Mouse (Mus musculus): ENCODE results near the gene Hoxd8.

Gene Hoxd8

DNA sequence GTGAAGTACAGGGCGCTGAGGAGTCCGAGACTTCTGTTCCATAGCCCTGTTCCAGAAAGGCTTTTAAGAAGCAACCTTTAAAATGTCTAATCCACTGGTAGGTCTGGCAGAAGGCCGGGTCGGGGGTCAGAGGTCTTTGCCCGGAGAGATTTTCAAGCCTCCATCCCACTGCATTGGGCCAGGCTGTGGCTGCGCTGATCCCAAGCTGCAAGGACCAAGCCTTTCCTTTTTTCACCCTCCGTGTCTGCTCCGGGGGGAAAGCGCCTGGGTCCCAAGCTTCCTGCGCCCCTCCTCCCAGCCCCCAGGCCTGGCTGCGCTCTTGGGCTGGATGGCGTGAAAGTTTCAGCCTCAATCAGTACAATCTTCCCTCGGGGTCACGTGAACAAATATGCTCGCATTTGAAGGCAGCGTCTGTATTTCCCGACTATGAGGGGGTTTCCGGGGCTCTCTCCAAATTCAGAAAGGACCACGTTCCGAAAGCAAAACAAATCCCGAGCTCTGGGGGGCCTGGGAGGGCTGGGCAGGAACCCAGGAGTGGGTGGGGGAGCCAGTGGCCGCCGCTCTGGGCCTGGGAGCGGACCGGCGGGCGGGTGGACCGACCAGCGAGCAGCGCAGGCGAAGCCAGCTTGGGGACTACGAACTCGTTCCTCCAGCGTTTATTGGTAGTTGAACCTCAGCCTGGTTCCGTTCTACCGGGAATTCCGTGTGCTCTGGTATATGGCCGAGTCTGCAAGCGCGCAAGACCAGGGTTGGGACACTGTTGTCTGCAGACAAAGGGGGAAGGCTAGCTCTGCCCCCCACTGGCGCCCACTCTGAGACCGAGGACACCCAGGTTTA lies 31.7 kb downstream of the Hoxd8 start:
- DNase-seq = no peak

DNA sequence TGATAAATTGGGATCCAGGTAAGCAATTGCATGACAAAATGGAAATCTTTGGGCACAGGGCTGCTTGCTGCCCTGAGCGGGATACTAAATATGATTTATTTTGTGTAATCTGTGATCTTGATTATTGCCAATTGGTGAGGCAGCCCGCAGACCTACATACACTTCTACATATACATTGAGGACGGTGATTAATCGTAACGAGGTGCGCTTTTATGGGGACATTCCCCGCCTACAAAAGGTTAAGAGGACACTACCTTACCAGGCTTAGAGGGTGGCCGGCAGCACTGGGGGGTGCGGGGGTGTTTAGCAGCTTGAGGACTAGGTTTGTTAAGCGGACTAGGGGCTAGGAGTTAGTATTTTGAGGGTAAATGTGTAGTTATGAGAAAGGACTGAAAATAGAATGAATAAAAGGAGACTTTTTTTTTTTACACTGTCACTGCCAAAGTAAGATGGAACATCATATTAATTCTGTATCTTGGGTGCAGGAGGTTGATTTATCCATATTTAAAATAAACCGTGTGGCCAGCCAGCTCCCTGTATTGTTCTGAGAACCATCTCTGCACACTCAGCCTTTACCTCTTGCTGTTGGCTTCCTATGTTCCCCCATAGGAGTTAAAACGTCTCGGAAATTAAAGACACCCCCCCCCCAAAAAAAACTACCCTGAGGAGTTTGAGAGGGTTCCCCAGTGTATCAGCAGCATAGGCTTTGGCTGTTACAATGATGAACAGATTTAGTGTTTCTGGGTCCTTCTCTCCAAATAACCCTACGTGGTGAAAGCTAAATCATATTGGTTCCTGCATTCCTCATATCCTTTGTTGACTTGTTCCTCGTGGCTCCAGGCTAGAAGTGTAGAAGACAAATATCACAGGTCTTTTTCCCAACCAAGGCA lies 32.5 kb downstream of the Hoxd8 start:
- no peak for DNase-seq

DNA sequence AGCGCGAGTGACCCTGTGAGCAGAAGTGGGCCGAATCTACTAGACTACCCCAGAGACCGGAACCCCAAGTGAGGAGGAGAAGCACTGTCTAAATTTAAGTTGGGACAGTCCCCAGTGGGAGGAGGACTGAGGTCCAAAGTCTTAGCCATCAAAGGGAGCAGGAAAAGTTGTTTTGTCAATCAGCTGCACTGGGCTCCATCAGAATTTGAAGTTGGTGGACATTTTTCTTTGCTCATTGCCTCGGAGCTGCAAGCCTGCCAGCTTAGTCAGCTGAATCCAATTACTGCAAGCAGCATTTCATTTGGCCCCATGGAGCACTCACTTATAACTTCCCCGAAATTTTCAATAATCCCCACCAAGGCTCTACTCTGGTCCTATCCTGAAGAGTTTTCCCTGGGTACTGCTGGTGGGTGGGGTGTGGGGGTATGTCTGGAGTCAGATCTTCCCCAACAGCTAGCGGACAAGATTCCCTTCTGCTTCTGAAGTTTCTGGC lies 33.2 kb downstream of the Hoxd8 start:
- DNase-seq = no peak

DNA sequence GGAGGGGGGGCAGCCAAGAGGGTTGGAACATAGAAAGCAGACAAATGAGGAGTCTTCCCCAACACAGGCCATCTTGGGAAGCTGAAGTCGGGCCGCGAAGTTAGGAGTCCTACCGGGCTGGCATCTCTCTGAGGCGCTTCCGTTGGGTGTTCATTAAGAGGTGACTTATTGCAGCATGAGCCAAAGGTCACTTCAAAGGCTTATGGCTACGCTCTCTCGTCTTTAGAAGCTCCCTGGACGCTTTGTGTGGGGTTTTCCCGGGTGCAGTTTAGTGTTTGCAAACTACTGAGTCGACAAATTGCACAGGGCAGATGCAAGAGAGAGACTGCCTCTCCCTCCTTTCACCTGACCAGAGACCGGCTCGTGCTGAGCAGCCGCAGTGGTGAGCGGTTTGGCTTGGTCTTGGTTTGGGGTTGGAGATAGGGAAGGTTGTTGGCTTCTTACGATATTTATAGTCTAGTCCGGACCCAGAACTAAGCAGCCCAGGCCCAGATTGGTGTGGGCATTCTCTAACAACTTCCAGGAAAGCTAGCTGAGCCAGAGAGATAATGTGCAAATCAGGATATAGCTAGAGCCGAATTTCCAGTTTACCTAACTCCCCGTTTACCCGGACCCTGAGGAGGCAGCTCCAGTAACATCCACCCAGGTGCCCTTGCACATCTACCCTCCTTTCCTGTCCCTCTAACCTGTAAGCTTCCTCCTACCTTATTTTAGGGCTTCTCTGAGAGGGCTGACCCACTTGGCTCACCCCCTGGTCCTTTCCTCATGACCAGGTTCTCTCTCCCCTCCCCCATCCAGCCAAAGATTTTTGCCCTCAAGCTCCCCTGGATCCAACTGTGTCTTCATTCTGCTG lies 34.4 kb downstream of the Hoxd8 start:
- no peak for DNase-seq

DNA sequence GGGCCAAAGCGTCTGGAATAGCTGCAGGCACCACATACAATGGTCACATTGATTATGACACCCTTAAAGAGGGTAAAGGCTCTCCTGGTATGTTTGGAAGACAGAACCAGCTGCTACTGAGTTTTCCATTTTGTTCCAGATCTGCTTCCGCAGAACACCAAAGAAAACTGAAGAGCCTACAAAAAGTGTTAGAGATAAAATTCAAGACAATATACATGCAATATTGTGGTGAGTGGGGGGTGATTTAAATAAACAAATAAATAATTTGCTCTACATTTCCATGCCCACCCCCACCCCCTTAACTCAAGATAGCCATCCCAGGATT lies 35.0 kb downstream of the Hoxd8 start:
- no peak for DNase-seq

DNA sequence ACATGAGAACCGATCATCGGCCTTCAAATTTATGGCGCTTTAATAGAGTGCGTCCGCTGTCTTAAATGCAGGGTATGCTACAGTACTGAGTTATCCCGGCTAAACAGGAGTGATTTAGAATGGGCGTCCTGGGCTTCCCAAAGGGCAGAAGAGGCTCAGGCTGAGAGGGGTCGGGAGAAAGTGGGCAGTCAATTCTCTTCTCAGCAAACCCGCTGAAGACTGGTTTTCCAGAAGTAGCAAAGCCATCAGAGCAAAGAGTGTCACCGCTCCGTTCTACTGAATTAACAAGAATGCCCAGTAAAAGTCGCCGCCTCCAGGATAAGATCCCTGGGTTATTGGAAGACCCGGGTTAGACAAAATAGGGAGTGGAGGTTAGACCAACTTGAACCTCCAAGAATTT lies 35.5 kb downstream of the Hoxd8 start:
- DNase-seq = no peak

DNA sequence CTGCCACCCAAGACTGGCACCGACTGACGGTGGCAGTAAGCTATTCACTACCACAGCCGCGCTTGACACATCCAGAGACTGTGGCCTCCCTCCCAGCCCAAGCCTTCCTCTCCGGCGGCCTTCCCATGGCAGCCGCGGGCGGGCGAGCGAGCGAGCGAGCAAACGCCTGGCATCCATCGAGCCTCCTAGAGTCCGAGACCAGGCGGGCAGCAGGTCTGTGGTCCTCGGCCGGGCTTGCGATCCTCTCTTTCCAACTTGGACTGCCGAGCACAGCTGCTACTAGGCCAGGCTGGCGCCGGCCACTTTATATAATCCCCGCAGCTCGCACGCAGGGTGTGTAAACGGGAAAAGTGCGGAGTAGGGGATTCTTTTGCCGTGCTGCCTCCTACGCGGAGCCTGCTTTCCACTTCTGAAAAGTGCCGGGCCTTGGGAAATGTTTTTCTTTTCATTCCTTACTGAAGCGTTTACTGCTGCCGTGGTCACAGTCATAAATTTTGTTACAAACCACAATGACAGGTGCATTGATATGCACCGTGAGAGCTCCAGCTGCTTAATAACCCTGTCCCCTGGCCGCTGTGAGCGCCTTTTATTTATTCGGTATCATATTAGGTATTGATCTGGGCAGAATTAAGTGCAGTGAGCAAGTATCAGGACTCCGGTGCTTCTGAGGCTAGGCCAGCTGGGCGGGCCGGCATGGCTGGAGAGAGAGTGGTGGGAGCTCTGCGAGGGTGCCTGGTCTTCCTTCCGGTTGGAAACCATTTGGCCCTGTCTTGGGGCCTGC lies 36.1 kb downstream of the Hoxd8 start:
- DNase-seq = no peak

DNA sequence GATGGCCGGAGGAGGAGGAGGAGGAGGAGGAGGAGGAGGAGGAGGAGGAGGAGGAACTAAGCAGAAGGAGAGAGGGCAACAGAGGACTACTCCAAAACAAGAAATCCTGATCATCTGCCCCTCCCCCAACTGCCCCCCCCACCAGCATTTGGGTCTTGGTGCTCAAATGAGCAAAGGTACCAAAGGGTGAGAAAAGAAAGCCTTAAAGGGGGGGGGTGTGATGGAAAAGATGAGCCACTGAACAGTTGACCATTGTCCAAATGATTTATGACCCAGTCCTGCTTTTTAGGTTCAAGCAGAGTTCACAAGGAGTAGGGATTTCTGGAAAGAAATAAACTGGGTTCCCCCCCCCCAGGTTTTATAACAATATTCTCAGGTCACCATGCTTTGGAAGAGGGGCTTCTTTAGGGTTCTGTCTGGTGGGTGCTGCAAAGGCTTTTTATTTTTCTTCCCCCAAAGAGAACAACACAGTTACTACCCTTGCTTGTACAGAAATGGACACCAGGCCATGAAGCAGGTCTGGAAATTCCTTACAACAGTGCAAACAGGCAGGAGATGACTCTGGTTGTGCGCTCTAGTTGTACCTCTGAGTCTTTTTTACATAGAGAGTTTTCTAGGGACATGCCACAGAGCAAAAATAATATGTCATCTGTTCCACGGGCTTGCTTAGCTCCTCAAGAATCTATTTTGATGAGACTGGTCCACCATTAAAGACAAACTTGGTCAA lies 37.0 kb downstream of the Hoxd8 start:
- no peak for DNase-seq

DNA sequence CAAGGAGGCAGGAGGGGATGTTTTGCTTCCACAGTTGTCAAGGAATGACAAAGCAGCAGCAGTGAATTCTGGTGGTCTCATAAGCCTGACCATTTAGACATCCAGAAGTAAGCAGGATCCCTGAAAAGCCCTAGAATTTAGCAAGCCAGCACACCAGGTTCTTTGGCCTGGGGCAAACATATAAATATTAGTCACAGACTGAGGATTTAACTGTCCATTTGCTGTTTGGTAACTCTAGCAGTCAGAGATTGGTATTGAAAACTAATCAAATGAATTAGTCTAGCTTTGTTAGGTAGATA lies 37.5 kb downstream of the Hoxd8 start:
- no peak for DNase-seq

DNA sequence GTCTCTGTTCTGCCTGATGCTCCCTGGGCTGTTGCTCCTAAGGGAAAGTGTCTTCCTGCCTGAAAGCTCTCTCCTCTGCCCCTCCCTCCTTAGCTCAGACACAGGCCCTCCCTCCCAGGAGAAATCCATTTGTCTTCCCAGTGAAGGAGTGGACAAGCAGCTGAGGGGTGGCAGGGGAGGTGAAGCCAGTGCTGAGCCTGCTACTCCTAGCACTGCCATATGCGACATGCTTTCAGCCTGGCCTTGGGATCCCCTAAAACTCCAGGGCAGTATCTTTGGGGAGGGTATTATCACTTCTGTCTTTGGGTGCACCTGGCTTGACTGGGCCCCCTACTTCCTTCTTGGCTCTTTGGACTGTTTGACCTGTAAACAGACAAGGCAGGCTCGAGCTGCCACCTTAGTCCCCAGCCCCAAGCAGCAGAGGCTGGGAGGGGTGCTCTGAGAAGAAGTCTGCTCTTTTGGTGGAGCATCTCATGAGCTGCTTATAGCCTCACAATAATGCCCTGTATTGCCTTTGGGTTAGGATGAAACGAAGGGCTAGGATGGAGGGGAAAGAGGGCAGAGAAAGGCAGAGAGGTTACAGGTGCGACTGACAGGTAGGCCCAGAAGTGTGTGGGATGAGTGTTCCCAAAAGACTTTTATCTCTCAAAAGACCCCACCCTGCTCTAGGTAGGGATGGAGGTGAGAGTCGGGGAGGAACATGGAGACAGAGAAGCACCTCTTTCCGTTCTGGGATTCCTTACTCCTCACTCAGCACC lies 41.3 kb downstream of the Hoxd8 start:
- no peak for DNase-seq

DNA sequence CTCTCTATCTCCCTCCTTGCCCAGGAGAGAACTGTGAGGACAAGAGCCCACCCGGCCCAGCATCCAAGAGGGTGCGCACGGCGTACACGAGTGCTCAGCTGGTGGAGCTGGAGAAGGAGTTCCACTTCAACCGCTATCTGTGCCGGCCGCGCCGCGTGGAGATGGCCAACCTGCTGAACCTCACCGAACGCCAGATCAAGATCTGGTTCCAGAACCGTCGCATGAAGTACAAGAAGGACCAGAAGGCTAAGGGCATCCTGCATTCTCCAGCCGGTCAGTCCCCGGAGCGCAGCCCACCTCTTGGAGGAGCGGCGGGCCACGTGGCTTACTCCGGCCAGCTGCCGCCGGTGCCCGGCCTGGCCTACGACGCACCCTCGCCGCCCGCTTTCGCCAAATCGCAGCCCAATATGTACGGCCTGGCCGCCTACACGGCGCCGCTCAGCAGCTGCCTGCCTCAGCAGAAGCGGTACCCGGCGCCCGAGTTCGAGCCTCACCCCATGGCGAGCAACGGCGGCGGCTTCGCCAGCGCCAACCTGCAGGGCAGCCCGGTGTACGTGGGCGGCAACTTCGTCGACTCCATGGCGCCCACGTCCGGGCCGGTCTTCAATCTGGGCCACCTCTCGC lies 42.0 kb downstream of the Hoxd8 start:
- no peak for DNase-seq

DNA sequence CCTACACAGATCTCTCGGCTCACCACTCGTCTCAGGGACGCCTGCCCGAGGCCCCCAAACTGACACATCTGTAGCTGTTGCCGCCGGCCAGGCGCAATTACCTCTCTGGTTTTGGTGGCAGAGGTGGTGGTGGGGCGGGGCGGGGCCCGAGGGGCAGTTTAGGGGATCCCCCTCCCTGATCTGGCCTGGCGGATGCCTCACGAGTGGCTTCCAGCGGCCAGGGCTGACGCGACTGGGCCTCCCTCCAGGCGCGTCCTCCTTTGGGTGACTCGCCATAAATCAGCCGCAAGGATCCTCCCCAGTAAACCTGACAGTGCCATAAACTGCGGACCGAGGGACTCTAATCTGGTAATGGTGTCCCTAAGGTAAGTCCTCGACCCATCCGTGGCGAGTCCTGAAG lies 42.6 kb downstream of the Hoxd8 start:
- DNase-seq = no peak

DNA sequence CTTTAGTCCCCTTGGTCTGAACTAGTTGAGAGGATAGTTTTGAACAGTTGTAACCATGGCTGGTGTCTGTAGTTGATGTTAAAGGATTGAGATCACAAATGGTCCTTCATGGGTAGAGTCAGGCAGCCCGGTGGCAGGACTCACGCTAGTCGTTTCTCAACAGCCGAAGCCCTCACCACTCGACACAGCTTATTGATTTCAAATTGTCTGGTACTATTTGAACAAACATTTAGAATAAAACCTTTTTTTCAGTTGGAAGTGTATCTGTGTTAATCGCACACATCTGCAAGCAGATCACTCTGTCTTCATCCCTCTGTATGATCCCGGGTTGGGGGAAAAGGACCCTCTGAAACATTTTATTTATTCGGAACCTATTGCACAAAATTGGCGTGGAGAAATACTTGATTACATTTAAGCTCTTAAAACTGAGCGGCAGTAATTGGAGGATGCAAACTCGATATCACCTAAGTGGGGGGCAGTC lies 43.3 kb downstream of the Hoxd8 start:
- no peak for DNase-seq

DNA sequence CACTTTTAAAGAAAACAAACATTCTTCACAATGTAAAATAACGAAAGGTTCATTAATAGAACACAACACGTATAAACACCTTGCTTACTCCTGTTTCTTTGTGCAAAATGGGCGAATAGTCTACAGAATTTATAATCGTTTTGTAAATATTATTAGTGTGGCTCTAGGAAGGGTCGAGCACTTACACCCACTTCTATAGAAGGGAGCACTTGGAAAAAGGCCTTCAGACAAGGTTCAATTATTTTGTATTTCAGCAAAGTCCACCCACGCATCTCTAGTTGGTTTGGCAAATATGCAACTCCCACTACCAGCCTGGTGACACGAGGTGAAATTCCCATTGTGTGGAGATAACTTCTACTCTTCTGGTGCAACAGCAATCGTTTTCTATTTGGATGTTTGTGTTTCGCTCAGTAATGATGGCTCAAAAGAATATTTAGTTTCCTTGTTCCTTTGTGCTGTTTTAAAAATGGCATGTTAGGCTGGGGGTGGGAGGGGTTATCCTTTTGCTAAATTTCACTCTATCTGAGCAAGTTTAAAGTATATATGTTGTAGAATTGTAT lies 44.1 kb downstream of the Hoxd8 start:
- no peak for DNase-seq

DNA sequence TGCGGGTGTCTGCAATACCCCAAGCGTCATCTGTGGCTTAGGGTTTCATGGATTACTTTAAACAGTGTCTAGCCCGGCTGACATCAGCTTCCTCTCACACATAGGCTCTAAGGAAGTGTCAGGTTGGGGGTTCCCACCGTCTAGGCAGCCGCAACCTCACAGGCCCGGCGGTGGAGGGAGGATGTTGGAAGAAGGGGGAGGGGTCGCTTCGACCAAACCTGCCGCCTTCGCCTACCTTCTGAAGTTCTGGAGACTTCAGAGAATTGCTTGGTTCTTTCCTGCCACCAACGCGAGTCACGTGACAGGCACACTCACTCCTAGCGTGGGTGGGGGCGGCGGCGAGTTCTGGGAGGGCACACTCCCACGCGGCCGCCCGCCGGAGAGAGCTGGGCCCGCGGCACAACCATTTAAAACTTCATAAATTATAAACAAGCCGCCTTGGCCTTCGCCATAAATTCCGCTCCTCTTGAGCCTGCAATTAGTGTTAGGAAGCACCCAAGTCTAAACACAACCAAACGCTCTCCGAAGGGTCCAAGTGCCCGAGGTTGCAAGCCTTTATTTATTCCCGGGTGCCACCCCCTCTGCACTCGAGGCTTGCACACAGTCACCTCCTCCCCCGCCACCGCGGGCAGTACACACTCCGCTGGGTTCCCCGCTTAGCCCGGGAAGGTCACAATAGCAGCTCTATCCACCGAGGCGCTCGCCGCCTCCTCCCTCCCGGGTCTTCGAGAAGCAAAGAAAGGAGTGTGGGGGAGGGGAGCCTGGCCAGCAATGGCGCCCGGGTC lies 45.1 kb downstream of the Hoxd8 start:
- no peak for DNase-seq

DNA sequence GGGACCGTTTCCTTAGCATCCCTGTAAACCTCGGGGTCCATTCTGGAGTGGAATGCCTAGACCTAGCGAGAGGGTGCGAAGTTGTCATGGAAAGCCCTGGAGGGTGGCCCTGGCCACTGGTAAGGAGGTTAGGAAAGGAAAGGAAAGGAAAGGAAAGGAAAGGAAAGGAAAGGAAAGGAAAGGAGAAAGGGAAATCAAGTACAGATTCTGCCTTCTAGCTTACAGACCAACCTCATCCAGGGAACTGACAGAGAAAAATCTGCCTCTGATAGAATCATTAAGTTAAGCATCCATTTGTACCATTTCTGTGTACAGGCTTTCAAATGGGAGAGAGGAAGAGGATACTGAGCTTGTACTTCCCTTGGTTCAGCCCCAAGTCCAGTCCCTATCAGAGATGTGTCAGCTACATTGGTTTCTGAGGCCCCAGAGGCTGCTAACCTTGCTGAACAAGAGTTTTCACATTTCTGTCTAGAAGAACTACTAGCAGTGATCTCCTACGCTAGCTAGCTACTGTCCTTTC lies 46.4 kb downstream of the Hoxd8 start:
- no peak for DNase-seq

DNA sequence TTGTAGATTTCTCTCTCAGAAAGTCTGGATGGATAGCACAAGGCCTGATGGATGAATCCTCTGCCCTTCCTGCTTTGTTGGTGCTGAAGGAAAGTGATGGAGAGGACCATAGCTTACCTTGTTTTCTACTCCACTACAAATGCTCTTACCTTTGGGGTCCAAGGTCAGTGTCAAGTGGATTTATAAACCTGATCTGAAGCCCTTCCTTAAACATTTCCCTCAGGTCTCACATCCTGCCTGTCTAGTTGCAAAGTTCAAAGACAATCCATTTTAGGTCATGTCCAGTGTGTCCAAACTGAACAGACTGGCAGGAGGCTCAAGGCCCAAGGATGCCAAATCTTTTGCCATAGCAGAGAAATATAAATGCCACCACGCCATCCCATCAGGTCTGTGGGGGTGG lies 47.4 kb downstream of the Hoxd8 start:
- no peak for DNase-seq

DNA sequence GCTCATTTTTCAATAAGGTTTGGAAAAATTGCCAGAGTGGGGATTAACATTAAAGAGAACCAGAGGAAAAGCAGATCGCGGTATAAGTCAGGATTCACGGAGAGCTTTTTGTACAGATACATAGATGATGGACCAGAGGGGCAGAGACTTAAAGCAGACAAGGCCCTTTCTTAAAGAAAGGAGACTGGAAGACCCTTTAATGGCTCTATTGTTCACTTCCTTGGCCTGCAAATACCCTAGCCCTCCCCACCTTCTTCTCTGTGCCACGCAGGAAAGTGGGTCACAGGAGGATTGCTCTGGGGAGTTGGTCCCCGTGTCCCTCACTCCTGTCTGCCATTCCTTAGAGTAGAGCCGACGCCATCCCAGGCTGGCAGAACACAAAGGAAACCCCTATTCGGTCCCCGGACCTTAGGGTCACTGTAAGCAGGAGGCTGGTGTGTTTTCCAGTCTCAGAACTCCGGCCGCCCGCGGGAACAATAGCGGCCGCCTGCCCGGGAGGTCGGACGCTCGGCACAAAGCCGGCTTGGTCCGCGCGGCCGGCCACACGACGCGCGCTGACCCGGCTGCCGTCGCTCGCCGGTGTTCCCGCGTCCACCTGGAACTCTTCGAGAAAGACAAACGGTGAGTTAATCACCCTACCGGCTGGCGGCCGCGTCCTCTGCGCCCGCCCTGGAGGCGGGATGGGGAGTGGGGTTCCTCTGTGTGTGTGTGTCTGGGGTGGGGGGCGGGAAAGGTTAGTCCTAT lies 48.2 kb downstream of the Hoxd8 start:
- no peak for DNase-seq
